ENCODE assay signal across 19 mouse cellular contexts in genomic region chr2:45102191-45102638, GRCm38 (mm10). TPM values are rescaled to one million over a fixed set of nuclear protein-coding genes. Genes with fewer than 3 reads are reported as not detected.
A peak's percentile ranks its signal among the peaks of the same experiment; 100 is the strongest.
DNase-seq lines count a peak whose midpoint lies in the region; ATAC-seq and TF ChIP-seq lines count a peak whose summit lies in the region.
"Had no signal": no experiment of that assay in that cellular context is flagged by ENCODE, and none has a peak within 500 bp of the region (broad histone marks: within the 10 kb centered on the region; RNA-seq: fewer than 3 reads in every experiment).

No protein-coding gene starts in this region.

- no peak for TF ChIP-seq CTCF in layer of hippocampus, adult 2 months (conservative IDR thresholded peaks at IDR 0.05)
- no peak for TF ChIP-seq CTCF in stomach, postnatal 0 days (IDR thresholded peaks at IDR 0.05; ENCODE audit: low read depth)

- intact Hi-C loops in heart, postnatal 25 days (cut with DNase I) = no loop called here

- peaks cover 24% of the 10 kb centered on the region for H3K4me1 ChIP-seq in embryonic facial prominence, embryonic 14.5 days (ENCODE audit: control insufficient read depth, insufficient read depth, low read length)
- H3K4me1 ChIP-seq in embryonic facial prominence, embryonic 10.5 days = peaks cover 77% of the 10 kb centered on the region
- H3K4me1 ChIP-seq in heart, embryonic 11.5 days (ENCODE audit: control insufficient read depth, insufficient read depth, low read length) = peaks cover 75% of the 10 kb centered on the region
- peaks cover 30% of the 10 kb centered on the region for H3K4me1 ChIP-seq in stomach, embryonic 14.5 days (ENCODE audit: control insufficient read depth, insufficient read depth, low read length)
- no peaks in the 10 kb centered on the region for H3K4me1 ChIP-seq in stomach, postnatal 0 days (replicated peaks; ENCODE audit: control insufficient read depth, insufficient read depth)

- peaks cover 2% of the 10 kb centered on the region; the same call in 1 of the 2 replicates for H3K27me3 ChIP-seq in embryonic facial prominence, embryonic 14.5 days (replicated peaks; ENCODE audit: control insufficient read depth, insufficient read depth, low read length)
- peaks cover 29% of the 10 kb centered on the region for H3K27me3 ChIP-seq in embryonic facial prominence, embryonic 10.5 days (replicated peaks; ENCODE audit: low read depth, poor library complexity, severe bottlenecking)
- H3K27me3 ChIP-seq in heart, embryonic 11.5 days (ENCODE audit: control insufficient read depth, insufficient read depth, low read length) = no peaks in the 10 kb centered on the region
- H3K27me3 ChIP-seq in stomach, embryonic 14.5 days (ENCODE audit: control insufficient read depth, insufficient read depth, low read length) = no peaks in the 10 kb centered on the region
- H3K27me3 ChIP-seq in stomach, postnatal 0 days (ENCODE audit: control insufficient read depth, insufficient read depth, low read length) = no peaks in the 10 kb centered on the region

- TF ChIP-seq EP300 in stomach, postnatal 0 days (optimal IDR thresholded peaks at IDR 0.05) = no peak

- no peak for ATAC-seq in embryonic facial prominence, embryonic 14.5 days (ENCODE audit: low read depth)
- ATAC-seq in heart, embryonic 11.5 days (replicated peaks; ENCODE audit: insufficient number of reproducible peaks, low FRiP score, low TSS enrichment) = no peak
- no peak for ATAC-seq in stomach, embryonic 14.5 days (ENCODE audit: insufficient number of reproducible peaks, insufficient read depth, low FRiP score, low read depth)
- ATAC-seq in stomach, postnatal 0 days (ENCODE audit: low FRiP score, low TSS enrichment) = no peak
- ATAC-seq: intestine, embryonic 16.5 days had no signal

- no peaks in the 10 kb centered on the region for H3K9me3 ChIP-seq in embryonic facial prominence, embryonic 14.5 days (ENCODE audit: control insufficient read depth, low read length)
- no peaks in the 10 kb centered on the region for H3K9me3 ChIP-seq in embryonic facial prominence, embryonic 10.5 days
- no peaks in the 10 kb centered on the region for H3K9me3 ChIP-seq in heart, embryonic 11.5 days (replicated peaks; ENCODE audit: control insufficient read depth, low read length)
- no peaks in the 10 kb centered on the region for H3K9me3 ChIP-seq in stomach, embryonic 14.5 days (ENCODE audit: control insufficient read depth, low read depth, low read length)
- no peaks in the 10 kb centered on the region for H3K9me3 ChIP-seq in stomach, postnatal 0 days (ENCODE audit: control insufficient read depth, low read length)

- H3K9ac ChIP-seq in embryonic facial prominence, embryonic 14.5 days (ENCODE audit: low read depth, low read length) = no peak overlapping the region
- no peak overlapping the region for H3K9ac ChIP-seq in heart, embryonic 11.5 days (ENCODE audit: low read depth, low read length)
- no peak overlapping the region for H3K9ac ChIP-seq in stomach, embryonic 14.5 days (replicated peaks; ENCODE audit: low read depth, low read length)
- no peak overlapping the region for H3K9ac ChIP-seq in stomach, postnatal 0 days (ENCODE audit: low read length)

- H3K36me3 ChIP-seq in embryonic facial prominence, embryonic 14.5 days (ENCODE audit: control insufficient read depth, insufficient read depth, low read length) = 0 out of 2 replicates have a peak, but pooled peaks cover 11% of the 10 kb centered on the region
- 0 out of 2 replicates have a peak, but pooled peaks cover 5% of the 10 kb centered on the region for H3K36me3 ChIP-seq in embryonic facial prominence, embryonic 10.5 days (replicated peaks)
- H3K36me3 ChIP-seq in heart, embryonic 11.5 days (ENCODE audit: control insufficient read depth, insufficient read depth, low read length) = no peaks in the 10 kb centered on the region
- H3K36me3 ChIP-seq in stomach, embryonic 14.5 days (ENCODE audit: control insufficient read depth, insufficient read depth, low read length) = no peaks in the 10 kb centered on the region; the same call in 1 of the 2 replicates
- no peaks in the 10 kb centered on the region for H3K36me3 ChIP-seq in stomach, postnatal 0 days (ENCODE audit: control insufficient read depth, insufficient read depth, low read length)

- WGBS in embryonic facial prominence, embryonic 14.5 days = 52% methylated on average over 8 of the region's 8 CpGs
- WGBS in embryonic facial prominence, embryonic 10.5 days = 42% methylated on average over 8 of the region's 8 CpGs
- 55% methylated on average over 8 of the region's 8 CpGs for WGBS in heart, embryonic 11.5 days (ENCODE audit: insufficient replicate concordance)
- 35% methylated on average over 8 of the region's 8 CpGs for WGBS in stomach, embryonic 14.5 days
- WGBS in stomach, postnatal 0 days = 31% methylated on average over 8 of the region's 8 CpGs

- H3K27ac ChIP-seq in embryonic facial prominence, embryonic 14.5 days (replicated peaks; ENCODE audit: low read depth, low read length) = 0 out of 2 replicates have a peak overlapping the region, but pooled peaks have one; percentile 15
- no peak overlapping the region for H3K27ac ChIP-seq in embryonic facial prominence, embryonic 10.5 days (replicated peaks)
- 0 out of 2 replicates have a peak overlapping the region, but pooled peaks have one; percentile 35 for H3K27ac ChIP-seq in heart, embryonic 11.5 days (ENCODE audit: low read depth, low read length)
- H3K27ac ChIP-seq in layer of hippocampus, adult 2 months = peak overlapping the region; percentile 91
- H3K27ac ChIP-seq in stomach, embryonic 14.5 days (ENCODE audit: low read length) = no peak overlapping the region
- no peak overlapping the region for H3K27ac ChIP-seq in stomach, postnatal 0 days (replicated peaks)

- no peak overlapping the region for H3K4me3 ChIP-seq in embryonic facial prominence, embryonic 14.5 days (ENCODE audit: low read depth, low read length)
- no peak overlapping the region for H3K4me3 ChIP-seq in embryonic facial prominence, embryonic 10.5 days
- H3K4me3 ChIP-seq in heart, embryonic 11.5 days (ENCODE audit: low read depth, low read length) = no peak overlapping the region
- peak overlapping the region; percentile 9; the same call in 1 of the 2 replicates for H3K4me3 ChIP-seq in layer of hippocampus, adult 2 months
- no peak overlapping the region for H3K4me3 ChIP-seq in stomach, embryonic 14.5 days (ENCODE audit: low read depth, low read length)
- H3K4me3 ChIP-seq in stomach, postnatal 0 days (ENCODE audit: low read depth, low read length) = no peak overlapping the region
- H3K4me3 ChIP-seq: erythroblast, embryonic 14.5 days had no signal

- no peak overlapping the region for H3K4me2 ChIP-seq in embryonic facial prominence, embryonic 14.5 days (ENCODE audit: low read depth, low read length)
- no peak overlapping the region for H3K4me2 ChIP-seq in heart, embryonic 11.5 days
- H3K4me2 ChIP-seq in stomach, embryonic 14.5 days (replicated peaks; ENCODE audit: low read depth, low read length) = peak overlapping the region; percentile 5; the same call in 1 of the 2 replicates
- no peak overlapping the region for H3K4me2 ChIP-seq in stomach, postnatal 0 days (replicated peaks; ENCODE audit: low read depth)

- no peak for DNase-seq in embryonic facial prominence, embryonic 14.5 days (ENCODE audit: low spot score)
- DNase-seq in embryonic facial prominence, embryonic 10.5 days (ENCODE audit: low spot score) = no peak
- DNase-seq in heart, postnatal 25 days (ENCODE audit: low spot score) = no peak
- no peak for DNase-seq in layer of hippocampus, adult 2 months (ENCODE audit: low spot score in 2 of 2)
- no peak for DNase-seq in layer of hippocampus, postnatal 14 days (ENCODE audit: low spot score in 2 of 2)
- no peak for DNase-seq in stomach, postnatal 0 days (ENCODE audit: low spot score)
- DNase-seq: adrenal gland, postnatal 14 days; cerebellum, adult 9-10 months; embryo, embryonic 11 days; heart, postnatal 36 days; kidney, postnatal 10 days; layer of hippocampus, adult 9-11 months; liver; lung, adult 2 months; right cerebral cortex, postnatal 14 days had no signal

RNA-seq across cellular contexts. Expression of gene Zeb2, which starts 15.0 kb away (rescaled TPM):
- 49.0 and 49.5 TPM in 2 replicates for polyA plus RNA-seq in embryonic facial prominence, embryonic 14.5 days (2014; fragmentation: Nextera tagmentation; extraction: Ambion mirVana)
- 20.9 and 27.8 TPM in 2 replicates for polyA plus RNA-seq in embryonic facial prominence, embryonic 10.5 days (2016; fragmentation: Nextera tagmentation; extraction: Ambion mirVana)
- polyA plus RNA-seq in heart, embryonic 11.5 days (2014; fragmentation: Nextera tagmentation; extraction: Ambion mirVana) = 27.2 and 27.5 TPM in 2 replicates
- 10 to 100 TPM; 57.4 to 60.3 TPM for total RNA-seq in heart, postnatal 25 days (2021)
- total RNA-seq in layer of hippocampus, adult 2 months (2021) = 100 to 1,000 TPM; 430 to 443 TPM
- total RNA-seq in layer of hippocampus, postnatal 14 days (2021) = 100 to 1,000 TPM; 345 to 384 TPM
- polyA plus RNA-seq in stomach, embryonic 14.5 days (2014; fragmentation: Nextera tagmentation; extraction: Ambion mirVana) = 67.9 and 73.2 TPM in 2 replicates
- 13.5 and 14.4 TPM in 2 replicates for polyA plus RNA-seq in stomach, postnatal 0 days (2015; fragmentation: Nextera tagmentation; extraction: Ambion mirVana)

Comparison
In these comparisons a context has a peak if more than half of its experiments do, and no peak if none do; other contexts are left out.
1. H3K27ac ChIP-seq: peak in embryonic facial prominence, embryonic 14.5 days (single experiment), heart, embryonic 11.5 days (single experiment) and layer of hippocampus, adult 2 months (single experiment); none in embryonic facial prominence, embryonic 10.5 days (single experiment), stomach, embryonic 14.5 days (single experiment) and stomach, postnatal 0 days (single experiment).